Mouse (Mus musculus) ES-Bruce4 (cell line): ENCODE results near the gene Mapk3.

ENCODE experiments used
- CTCF ChIP-seq: IDR thresholded peaks from one replicate; pipeline ENCODE4 v1.8.1; 2011; ENCODE audit warnings: low read depth, low read length
- EP300 ChIP-seq: IDR thresholded peaks from 2 replicates; pipeline ENCODE4 v1.6.1; 2011; ENCODE audit warnings: low read depth, low read length; ENCODE audit not compliant: insufficient read depth
- POLR2A ChIP-seq: IDR thresholded peaks from one replicate; pipeline ENCODE4 v1.8.1; 2011; ENCODE audit warnings: low read length; ENCODE audit not compliant: insufficient read depth

DNA sequence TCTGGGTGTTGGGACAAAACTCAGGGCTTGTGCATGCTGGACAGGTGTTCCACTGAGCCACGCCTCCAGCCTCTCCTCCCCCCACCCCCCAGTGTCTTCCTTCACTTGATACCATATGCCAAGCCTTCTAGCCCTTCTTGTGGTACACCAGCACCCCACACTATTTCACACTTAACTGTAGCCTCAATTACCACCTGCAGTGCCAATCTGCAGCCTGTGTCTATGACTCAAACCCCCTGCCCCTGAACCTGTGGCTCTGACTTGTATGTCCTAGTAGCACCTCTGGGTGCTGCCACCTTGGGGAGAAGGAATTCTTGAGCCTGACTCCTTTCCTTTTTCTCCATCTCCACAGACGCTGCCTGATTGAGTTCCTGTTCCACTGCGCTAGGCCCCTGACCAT lies 47.5 kb upstream of the Mapk3 start:
- TF ChIP-seq CTCF (no peak), EP300 (no peak), POLR2A (no peak)
